Mouse (Mus musculus) midbrain, embryonic 14.5 days (tissue): ENCODE results near the gene 1700086D15Rik. TPM values are rescaled to one million over a fixed set of nuclear protein-coding genes. Genes with fewer than 3 reads are reported as not detected.

ENCODE experiments used
- ATAC-seq: fragments of 200-750 bp; cut with Nextera tagmentation; 2 replicates; pipeline ENCODE4 v1.8.0; 2017; ENCODE audit warnings: moderate number of reproducible peaks, moderate library complexity; ENCODE audit not compliant: low FRiP score, low TSS enrichment
- DNase-seq: peaks from one replicate; pipeline ENCODE4 v3.0.0-alpha.2; 2015
- H3K27ac ChIP-seq: fragments of 300-500 bp; sonication (generic); replicated peaks from 2 replicates; pipeline ENCODE4 v1.5.1; 2014; ENCODE audit warnings: mild to moderate bottlenecking, low read depth, low read length, moderate library complexity
- H3K27me3 ChIP-seq: fragments of 300-500 bp; sonication (generic); 2 replicates; pipeline ENCODE4 v1.6.1; 2014; ENCODE audit warnings: low read length, control low read depth, mixed read lengths; ENCODE audit not compliant: control insufficient read depth, insufficient read depth
- H3K36me3 ChIP-seq: fragments of 300-500 bp; sonication (generic); 2 replicates; pipeline ENCODE4 v1.6.1; 2014; ENCODE audit warnings: low read length, control low read depth; ENCODE audit not compliant: control insufficient read depth, insufficient read depth
- H3K4me1 ChIP-seq: fragments of 300-500 bp; sonication (generic); 2 replicates; pipeline ENCODE4 v1.6.1; 2014; ENCODE audit warnings: mild to moderate bottlenecking, antibody characterized with exemption, low read length, control low read depth; ENCODE audit not compliant: control insufficient read depth, insufficient read depth
- H3K4me2 ChIP-seq: fragments of 300-500 bp; sonication (generic); 2 replicates; pipeline ENCODE4 v1.6.1; 2014; ENCODE audit warnings: mild to moderate bottlenecking, low read length, moderate library complexity
- H3K4me3 ChIP-seq: fragments of 300-500 bp; sonication (generic); replicated peaks from 2 replicates; pipeline ENCODE4 v1.5.1; 2014; ENCODE audit warnings: low read depth, low read length
- H3K9ac ChIP-seq: fragments of 300-500 bp; sonication (generic); replicated peaks from 2 replicates; pipeline ENCODE4 v1.6.1; 2014; ENCODE audit warnings: mild to moderate bottlenecking, low read length, moderate library complexity
- H3K9me3 ChIP-seq: fragments of 300-500 bp; sonication (generic); 2 replicates; pipeline ENCODE4 v1.6.1; 2016; ENCODE audit warnings: low read length, control low read depth, mixed read lengths; ENCODE audit not compliant: control insufficient read depth
- WGBS: fragments of 180-500 bp; shearing (Covaris S2); extraction: QIAGEN DNeasy Blood & Tissue Kit; methylation state at CpG from one replicate; pipeline ENCODE4 v1.1.7; 2014; 5-methylcytosine and 5-hydroxymethylcytosine counted together
- polyA plus RNA-seq: library from polyadenylated mRNA; unstranded; fragments of >200 nt; fragmentation: Nextera tagmentation; extraction: Ambion mirVana; gene quantifications from 2 replicates; pipeline ENCODE4 v1.2.1, GENCODE M21; 2014

The 1700086D15Rik gene
- 0.26 and 0.40 TPM in 2 replicates for polyA plus RNA-seq

DNA sequence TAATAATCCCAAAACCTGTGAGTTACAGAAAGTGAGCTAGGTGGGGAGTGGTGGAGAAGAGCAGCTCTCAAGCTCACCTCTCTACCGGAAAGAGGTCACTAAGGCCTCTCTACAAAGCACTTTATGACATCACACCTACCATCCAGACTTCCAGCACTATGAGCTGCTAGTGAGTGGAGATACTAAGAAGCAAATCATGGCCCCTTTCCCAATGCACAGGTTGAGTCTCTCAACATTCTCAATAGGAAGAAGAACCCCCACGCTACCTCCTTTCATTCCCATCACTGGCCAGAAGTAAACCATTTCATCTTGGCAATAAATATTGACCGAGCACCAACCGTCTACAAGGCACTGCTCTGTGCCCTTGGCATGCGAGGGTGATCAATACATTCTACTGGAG, at the start of gene 1700086D15Rik:
Gene 1700086D15Rik, minus strand, starts transcription at position 101 of the 400 bp plus-strand sequence.
- no peak for DNase-seq
- WGBS, result 96% methylated on average over 5 of the region's 5 CpGs
- Histone ChIP-seq H3K27ac (no peak within 1 kb of the TSS), H3K4me1 (peaks cover 10% of the 10 kb centered on the region; the same call in 1 of the 2 replicates), H3K36me3 (no peaks in the 10 kb centered on the region), H3K4me2 (no peak within 1 kb of the TSS), H3K4me3 (no peak within 1 kb of the TSS), H3K9ac (no peak within 1 kb of the TSS), H3K27me3 (no peaks in the 10 kb centered on the region), H3K9me3 (no peaks in the 10 kb centered on the region)
- ATAC-seq, result no peak

DNA sequence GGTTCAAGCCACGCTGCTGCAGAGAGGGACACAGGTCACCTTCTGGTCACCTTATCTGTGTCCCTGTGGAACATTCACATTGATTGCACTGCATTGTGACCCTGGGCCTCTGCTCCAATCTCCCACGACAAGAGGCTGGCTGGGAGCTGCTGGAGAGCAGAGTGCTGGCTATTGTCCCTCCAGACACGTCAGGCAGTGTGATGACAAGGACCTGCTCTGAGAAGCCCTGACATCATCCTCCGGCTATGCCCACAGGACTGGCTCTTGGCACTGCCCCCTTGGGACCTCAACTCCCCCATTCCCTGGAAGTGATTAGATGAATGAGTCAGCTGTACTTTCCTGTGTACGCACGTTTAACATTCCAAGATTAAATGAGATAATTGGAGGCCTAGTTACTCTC, 49.8 kb upstream of the 1700086D15Rik start:
- Histone ChIP-seq H3K4me2 (no peak overlapping the region), H3K9me3 (no peaks in the 10 kb centered on the region), H3K27me3 (no peaks in the 10 kb centered on the region), H3K27ac (no peak overlapping the region), H3K4me1 (no peaks in the 10 kb centered on the region), H3K9ac (no peak overlapping the region), H3K36me3 (no peaks in the 10 kb centered on the region), H3K4me3 (no peak overlapping the region)
- ATAC-seq (no peak), DNase-seq (no peak)
- WGBS, result 59% methylated on average over 6 of the region's 6 CpGs

DNA sequence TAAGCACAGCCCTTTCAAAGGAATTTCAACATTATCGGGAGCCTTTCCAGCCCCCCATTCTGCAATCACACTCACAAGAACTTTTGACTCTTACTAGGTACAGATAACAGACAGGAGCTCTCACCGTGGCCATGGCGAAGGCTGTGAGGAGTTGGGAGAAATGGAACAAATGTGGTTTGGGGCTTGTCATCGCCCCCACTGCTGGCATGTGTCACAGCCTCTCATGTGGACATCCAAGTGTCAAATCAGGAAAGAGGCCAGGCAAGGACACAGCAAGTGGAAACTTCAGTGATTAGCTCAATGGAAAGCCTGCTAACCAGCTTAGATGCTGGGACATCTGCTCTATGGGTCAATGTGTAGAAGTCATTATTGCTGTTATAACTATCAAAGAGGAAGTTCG, 45.6 kb upstream of the 1700086D15Rik start:
- no peak for DNase-seq
- 73% methylated on average over 5 of the region's 5 CpGs for WGBS
- no peak overlapping the region for H3K4me2 ChIP-seq

DNA sequence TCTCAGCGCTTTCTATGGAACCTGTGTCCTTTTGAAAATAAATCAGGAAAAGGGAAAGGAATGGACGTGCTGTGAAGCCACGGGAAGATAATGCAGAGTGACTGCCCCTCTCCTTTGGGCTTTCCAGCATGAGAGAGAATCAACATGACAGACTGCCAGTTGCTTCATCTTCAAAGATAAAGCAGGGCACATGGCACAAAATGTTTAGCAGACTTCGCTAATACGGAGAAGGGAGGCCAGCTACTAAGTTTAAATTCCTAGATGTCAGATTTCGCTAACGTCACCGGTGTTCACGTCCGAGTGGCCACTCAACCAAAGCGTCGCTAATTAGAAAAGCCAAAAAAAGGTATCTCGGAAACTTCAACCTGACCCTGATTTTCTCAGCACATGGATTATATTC, 45.0 kb upstream of the 1700086D15Rik start:
- Histone ChIP-seq H3K4me1 (no peaks in the 10 kb centered on the region), H3K36me3 (no peaks in the 10 kb centered on the region), H3K27ac (no peak overlapping the region), H3K4me2 (no peak overlapping the region), H3K27me3 (no peaks in the 10 kb centered on the region), H3K9me3 (no peaks in the 10 kb centered on the region), H3K9ac (no peak overlapping the region), H3K4me3 (no peak overlapping the region)
- DNase-seq (peak; percentile 21), ATAC-seq (no peak)
- 56% methylated on average over 13 of the region's 13 CpGs for WGBS

More for the DNA sequence above, 45.6 kb upstream of the 1700086D15Rik start:
- H3K27ac ChIP-seq, result no peak overlapping the region
- no peaks in the 10 kb centered on the region for H3K4me1 ChIP-seq
- H3K27me3 ChIP-seq, result no peaks in the 10 kb centered on the region
- ATAC-seq, result no peak
- H3K4me3 ChIP-seq, result no peak overlapping the region
- no peaks in the 10 kb centered on the region for H3K9me3 ChIP-seq
- no peak overlapping the region for H3K9ac ChIP-seq
- H3K36me3 ChIP-seq, result no peaks in the 10 kb centered on the region

DNA sequence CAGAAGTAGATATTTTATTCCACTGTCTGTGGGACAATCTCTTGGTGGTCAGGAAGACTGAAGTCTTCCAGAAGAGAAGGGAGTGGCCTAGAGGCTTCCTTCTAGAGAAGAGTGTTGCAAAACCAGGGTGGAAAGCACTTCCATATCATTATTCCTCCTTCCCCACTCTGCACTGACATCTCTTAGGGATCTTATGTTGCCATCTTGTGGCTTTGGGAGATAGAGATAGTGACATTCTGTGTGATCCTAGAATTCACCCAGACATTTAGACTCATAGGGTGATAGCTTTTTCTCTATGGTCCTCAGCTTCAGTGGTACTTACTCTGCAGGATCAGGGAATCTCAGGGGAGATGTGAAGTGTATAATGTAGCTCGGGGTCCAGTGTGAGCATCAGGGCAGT, 43.3 kb upstream of the 1700086D15Rik start:
- no peaks in the 10 kb centered on the region for H3K9me3 ChIP-seq
- H3K27me3 ChIP-seq, result no peaks in the 10 kb centered on the region
- no peaks in the 10 kb centered on the region for H3K36me3 ChIP-seq
- ATAC-seq, result no peak
- no peaks in the 10 kb centered on the region for H3K4me1 ChIP-seq
- no peak overlapping the region for H3K9ac ChIP-seq
- no peak overlapping the region for H3K4me3 ChIP-seq
- DNase-seq, result no peak
- 80% methylated on average over 1 of the region's 1 CpGs for WGBS
- no peak overlapping the region for H3K4me2 ChIP-seq
- no peak overlapping the region for H3K27ac ChIP-seq

DNA sequence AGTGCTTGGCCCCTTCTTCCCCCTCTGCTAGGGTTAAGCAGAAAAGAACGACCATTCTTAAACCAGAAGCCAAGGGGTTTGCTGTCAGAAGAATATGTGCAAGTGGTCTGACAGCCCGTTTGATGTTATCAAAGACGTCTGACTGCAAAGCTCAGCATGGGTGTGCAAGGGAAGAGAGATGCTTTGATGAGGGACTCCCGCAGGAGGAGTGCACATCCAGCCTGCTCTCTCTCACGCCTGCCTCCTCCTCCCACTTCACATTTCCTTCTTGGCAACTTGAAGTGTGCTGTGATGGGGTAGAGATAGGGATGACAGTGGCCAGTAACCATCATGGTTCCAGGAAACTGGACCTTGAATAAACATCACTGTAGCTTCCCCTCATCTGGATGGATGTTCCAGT, 42.5 kb upstream of the 1700086D15Rik start:
- no peaks in the 10 kb centered on the region for H3K4me1 ChIP-seq
- ATAC-seq (no peak), DNase-seq (peak; percentile 39)
- 36% methylated on average over 5 of the region's 5 CpGs for WGBS
- no peaks in the 10 kb centered on the region for H3K27me3 ChIP-seq
- H3K9ac ChIP-seq, result no peak overlapping the region
- no peaks in the 10 kb centered on the region for H3K9me3 ChIP-seq
- H3K4me3 ChIP-seq, result no peak overlapping the region
- H3K27ac ChIP-seq, result no peak overlapping the region
- no peaks in the 10 kb centered on the region for H3K36me3 ChIP-seq
- no peak overlapping the region for H3K4me2 ChIP-seq

DNA sequence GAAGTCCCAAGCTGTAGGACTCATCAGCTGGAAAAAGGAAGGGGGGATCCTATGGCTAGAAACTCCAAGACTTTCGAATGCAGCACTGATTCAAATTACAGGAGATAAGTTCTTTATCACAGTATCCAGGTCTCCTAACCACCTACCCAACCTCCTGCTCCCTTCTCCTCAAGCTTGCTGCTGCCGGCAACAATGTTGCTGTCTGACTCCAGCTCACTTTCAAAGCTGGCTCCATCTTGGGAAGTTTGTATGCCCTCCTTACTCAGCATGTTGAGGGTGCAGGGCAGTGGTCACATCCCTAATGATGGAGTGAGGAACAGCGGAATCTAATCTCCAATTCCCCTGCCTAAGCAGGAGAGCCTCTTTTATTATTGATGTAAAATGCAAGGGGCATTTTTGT, 38.3 kb upstream of the 1700086D15Rik start:
- Histone ChIP-seq H3K27ac (no peak overlapping the region), H3K4me1 (no peaks in the 10 kb centered on the region), H3K27me3 (no peaks in the 10 kb centered on the region), H3K9ac (no peak overlapping the region), H3K9me3 (no peaks in the 10 kb centered on the region), H3K4me3 (no peak overlapping the region), H3K36me3 (no peaks in the 10 kb centered on the region), H3K4me2 (no peak overlapping the region)
- ATAC-seq (no peak), DNase-seq (no peak)
- WGBS, result 90% methylated on average over 3 of the region's 3 CpGs

DNA sequence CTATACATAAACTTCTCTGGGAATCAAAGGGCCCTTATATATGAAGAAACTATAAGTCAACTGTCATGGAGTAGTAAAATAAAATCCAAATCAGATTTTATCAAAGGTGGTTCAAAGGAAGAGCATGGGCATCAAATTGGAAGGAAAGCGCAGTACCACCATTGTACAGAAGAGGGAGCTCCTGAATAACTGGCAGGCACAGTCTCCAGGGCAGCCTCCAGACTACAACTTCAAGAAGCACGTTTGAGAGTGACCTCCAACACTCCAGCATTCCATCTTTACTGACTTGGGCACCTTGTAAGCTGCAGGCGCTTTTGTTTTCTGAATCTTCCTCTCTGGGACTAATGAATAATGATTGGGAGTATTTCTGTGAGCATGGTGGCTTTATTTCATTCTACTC, 37.6 kb upstream of the 1700086D15Rik start:
- 2% methylated on average over 3 of the region's 3 CpGs for WGBS
- Histone ChIP-seq H3K4me3 (no peak overlapping the region), H3K9ac (no peak overlapping the region), H3K36me3 (no peaks in the 10 kb centered on the region), H3K4me1 (no peaks in the 10 kb centered on the region), H3K4me2 (no peak overlapping the region), H3K27ac (no peak overlapping the region), H3K27me3 (no peaks in the 10 kb centered on the region), H3K9me3 (no peaks in the 10 kb centered on the region)
- DNase-seq, result peak; percentile 91
- no peak for ATAC-seq

DNA sequence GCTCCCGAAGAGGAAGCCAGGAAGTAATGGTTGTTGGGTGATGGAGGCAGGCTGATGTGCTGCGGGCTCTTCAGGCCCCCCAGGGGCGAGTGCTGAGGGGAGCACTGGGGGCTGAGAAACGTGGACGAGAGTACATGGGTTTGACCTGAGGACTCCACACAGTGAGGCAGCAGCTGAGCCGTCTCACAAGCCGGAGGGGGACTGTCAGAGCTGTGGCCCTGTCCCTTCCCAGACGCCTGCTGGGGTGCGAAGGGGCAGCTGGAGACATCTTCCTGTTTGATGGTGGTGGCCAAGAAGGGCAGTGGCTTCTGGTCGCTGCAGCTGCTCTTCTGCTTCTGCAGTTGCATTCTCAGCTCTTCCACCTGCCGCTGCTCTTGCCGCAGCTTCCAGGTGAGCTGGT, 27.3 kb upstream of the 1700086D15Rik start:
- Histone ChIP-seq H3K9ac (no peak overlapping the region), H3K36me3 (no peaks in the 10 kb centered on the region), H3K27me3 (no peaks in the 10 kb centered on the region), H3K4me3 (no peak overlapping the region), H3K4me2 (no peak overlapping the region), H3K27ac (no peak overlapping the region), H3K4me1 (no peaks in the 10 kb centered on the region), H3K9me3 (no peaks in the 10 kb centered on the region)
- WGBS, result 82% methylated on average over 12 of the region's 12 CpGs
- DNase-seq (no peak), ATAC-seq (no peak)
